Mouse (Mus musculus) kidney, postnatal 25 days (tissue): ENCODE data around the gene Togaram1.

Experiments used
- DNase-seq, 2 experiments: peaks; one replicate each; pipeline ENCODE4 v3.0.0; 2021; ENCODE audit warnings: mixed read lengths in 2 of 2

Gene Togaram1

GRCm38 (mm10) chr12:65058203-65058602 is 92.6 kb downstream of the Togaram1 start:
- no peak for DNase-seq

GRCm38 (mm10) chr12:65061082-65061481 is 95.5 kb downstream of the Togaram1 start:
- DNase-seq = no peak

- DNase-seq = no peak
These were observed 99.6 kb downstream of the Togaram1 start for GRCm38 (mm10) chr12:65065241-65065640.

GRCm38 (mm10) chr12:65066234-65066633 is 100.6 kb downstream of the Togaram1 start:
- DNase-seq = no peak

- DNase-seq = no peak
These were observed 102.8 kb downstream of the Togaram1 start for GRCm38 (mm10) chr12:65068409-65068808.
